Mouse (Mus musculus) lung, embryonic 16.5 days (tissue): ENCODE measurements at regions not wholly inside any gene's neighbourhood (a gene's known extent, or its start where the extent isn't known, plus 50 kb on each side); places are given as distances from the start of the nearest gene placed in this dataset.

ENCODE experiments used
- ATAC-seq: fragments of 200-750 bp; cut with Nextera tagmentation; 2 replicates; pipeline ENCODE4 v1.8.0; 2017; ENCODE audit warnings: low read depth, mild to moderate bottlenecking, moderate library complexity
- H3K27ac ChIP-seq: fragments of 300-500 bp; sonication (generic); 2 replicates; pipeline ENCODE4 v1.5.1; 2014; ENCODE audit warnings: mild to moderate bottlenecking, control low read depth, low read length
- H3K27me3 ChIP-seq: fragments of 300-500 bp; sonication (generic); 2 replicates; pipeline ENCODE4 v1.6.1; 2014; ENCODE audit warnings: low read depth, low read length, mixed read lengths; ENCODE audit not compliant: control insufficient read depth, insufficient read depth
- H3K36me3 ChIP-seq: fragments of 300-500 bp; sonication (generic); 2 replicates; pipeline ENCODE4 v1.6.1; 2014; ENCODE audit warnings: low read length; ENCODE audit not compliant: control insufficient read depth, insufficient read depth
- H3K4me1 ChIP-seq: fragments of 300-500 bp; sonication (generic); replicated peaks from 2 replicates; pipeline ENCODE4 v1.6.1; 2014; ENCODE audit warnings: low read length, mixed read lengths; ENCODE audit not compliant: control insufficient read depth, insufficient read depth
- H3K4me2 ChIP-seq: fragments of 300-500 bp; sonication (generic); 2 replicates; pipeline ENCODE4 v1.6.1; 2014; ENCODE audit warnings: low read depth, low read length, control low read depth
- H3K4me3 ChIP-seq: fragments of 300-500 bp; sonication (generic); 2 replicates; pipeline ENCODE4 v1.5.1; 2014; ENCODE audit warnings: mild to moderate bottlenecking, low read length, control low read depth
- H3K9ac ChIP-seq: fragments of 300-500 bp; sonication (generic); 2 replicates; pipeline ENCODE4 v1.6.1; 2014; ENCODE audit warnings: low read length, control low read depth
- H3K9me3 ChIP-seq: fragments of 300-500 bp; sonication (generic); 2 replicates; pipeline ENCODE4 v1.6.1; 2016; ENCODE audit warnings: low read length; ENCODE audit not compliant: control insufficient read depth
- WGBS: fragments of 180-500 bp; shearing (Covaris S2); extraction: QIAGEN DNeasy Blood & Tissue Kit; methylation state at CpG from one replicate; pipeline ENCODE4 v1.1.7; 2014; 5-methylcytosine and 5-hydroxymethylcytosine counted together

DNA sequence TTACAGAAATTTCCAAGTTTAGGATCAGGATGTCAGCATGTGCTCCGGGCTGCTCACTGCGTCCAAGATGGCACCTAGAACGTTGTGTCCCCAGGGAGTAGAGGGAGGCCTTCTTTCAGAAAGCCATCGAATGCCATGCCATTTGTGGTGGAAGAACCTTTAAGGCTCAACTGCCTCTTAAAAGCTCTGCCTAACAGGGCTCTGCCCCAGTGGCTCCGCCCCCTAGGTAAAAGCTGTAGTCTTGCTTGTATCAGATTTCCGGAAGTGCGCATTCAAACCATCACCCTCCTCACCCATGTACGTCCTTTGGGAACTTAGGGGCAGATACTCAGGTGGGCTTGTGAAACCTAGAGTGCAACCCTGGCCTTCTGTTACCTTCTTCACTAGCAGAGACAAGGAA, 54.0 kb upstream of the Psmd7 start:
- H3K36me3 ChIP-seq, result no peaks in the 10 kb centered on the region
- H3K4me2 ChIP-seq, result no peak overlapping the region
- H3K9ac ChIP-seq, result no peak overlapping the region
- whole genome bisulfite sequencing, result 75% methylated on average over 8 of the region's 8 CpGs
- H3K9me3 ChIP-seq, result no peaks in the 10 kb centered on the region
- no peaks in the 10 kb centered on the region for H3K4me1 ChIP-seq
- no peak for ATAC-seq
- H3K4me3 ChIP-seq, result no peak overlapping the region
- no peak overlapping the region for H3K27ac ChIP-seq
- no peaks in the 10 kb centered on the region for H3K27me3 ChIP-seq

DNA sequence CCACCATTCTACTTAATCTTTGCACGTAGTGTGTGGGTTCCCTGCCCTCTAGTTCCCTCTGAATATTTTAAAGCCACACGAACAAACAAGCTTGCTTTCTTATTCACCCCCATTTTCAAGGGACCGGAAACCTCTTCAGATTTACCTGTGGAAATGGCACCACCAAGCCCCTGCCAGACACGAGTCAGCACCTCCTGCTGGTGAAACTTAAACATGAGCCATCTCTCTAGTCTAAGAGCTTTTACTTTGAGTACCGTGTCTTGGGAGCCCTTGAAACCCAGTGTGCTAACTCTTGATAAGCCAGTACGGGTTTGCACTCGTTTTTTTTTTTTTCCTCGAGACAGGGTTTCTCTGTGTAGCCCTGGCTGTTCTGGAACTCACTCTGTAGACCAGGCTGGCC, 59.7 kb upstream of the Psmd7 start:
- WGBS, result 71% methylated on average over 8 of the region's 8 CpGs
- no peak for ATAC-seq
- no peak overlapping the region for H3K4me3 ChIP-seq

DNA sequence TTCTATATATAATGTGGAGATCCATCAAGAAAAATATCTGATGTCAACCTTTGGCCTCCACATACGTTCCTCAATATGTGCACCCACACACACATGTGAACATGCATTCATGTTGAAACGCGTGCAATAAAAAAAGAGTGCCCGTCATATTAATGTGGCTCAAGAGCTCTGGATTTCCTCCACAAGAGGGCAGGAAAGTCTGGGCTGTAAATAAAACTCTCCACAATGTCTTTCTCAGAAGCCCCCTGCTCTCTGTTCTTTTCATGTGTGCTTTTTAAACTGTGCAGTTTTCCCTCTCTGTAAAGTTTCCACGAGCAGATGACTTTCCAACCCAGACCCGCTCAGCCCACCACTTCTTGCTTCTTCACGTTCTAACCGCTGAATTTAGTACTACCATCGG, 62.0 kb upstream of the Psmd7 start:
- H3K27me3 ChIP-seq, result no peaks in the 10 kb centered on the region
- H3K4me3 ChIP-seq, result no peak overlapping the region
- ATAC-seq, result no peak
- no peak overlapping the region for H3K4me2 ChIP-seq
- H3K36me3 ChIP-seq, result no peaks in the 10 kb centered on the region
- 85% methylated on average over 9 of the region's 9 CpGs for WGBS
- H3K27ac ChIP-seq, result no peak overlapping the region
- no peaks in the 10 kb centered on the region for H3K9me3 ChIP-seq
- H3K9ac ChIP-seq, result no peak overlapping the region
- no peaks in the 10 kb centered on the region for H3K4me1 ChIP-seq

More for the DNA sequence above, 59.7 kb upstream of the Psmd7 start:
- H3K36me3 ChIP-seq, result no peaks in the 10 kb centered on the region
- no peaks in the 10 kb centered on the region for H3K9me3 ChIP-seq
- H3K27ac ChIP-seq, result no peak overlapping the region
- no peak overlapping the region for H3K4me2 ChIP-seq
- no peaks in the 10 kb centered on the region for H3K4me1 ChIP-seq
- no peak overlapping the region for H3K9ac ChIP-seq
- no peaks in the 10 kb centered on the region for H3K27me3 ChIP-seq

GRCm38 (mm10) chr8:107651424-107651823, 63.2 kb upstream of the Psmd7 start:
- Histone ChIP-seq H3K9me3 (no peaks in the 10 kb centered on the region), H3K27me3 (no peaks in the 10 kb centered on the region), H3K4me2 (no peak overlapping the region), H3K4me3 (no peak overlapping the region), H3K4me1 (no peaks in the 10 kb centered on the region), H3K36me3 (no peaks in the 10 kb centered on the region), H3K27ac (no peak overlapping the region), H3K9ac (no peak overlapping the region)
- 87% methylated on average over 11 of the region's 11 CpGs for WGBS
- ATAC-seq, result no peak

DNA sequence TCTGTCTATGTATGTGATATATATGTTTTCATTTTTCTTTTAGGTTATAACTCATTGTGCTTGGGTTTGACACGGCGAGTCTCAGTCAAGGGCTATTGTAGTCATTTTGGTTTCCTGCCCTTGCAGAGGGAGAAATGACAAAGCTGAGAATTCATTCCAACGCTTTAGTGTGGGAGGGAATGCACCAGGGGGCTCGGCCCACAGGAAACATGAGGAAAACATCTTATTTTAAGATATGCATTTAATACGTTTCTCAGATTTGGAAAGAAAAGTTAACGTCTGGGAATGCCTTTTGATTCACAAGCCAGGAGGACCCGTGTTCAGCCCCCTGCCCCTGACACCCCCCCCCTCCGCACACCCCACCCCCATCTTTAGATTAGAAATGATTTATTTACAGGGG, 64.0 kb upstream of the Psmd7 start:
- H3K27me3 ChIP-seq, result no peaks in the 10 kb centered on the region
- no peaks in the 10 kb centered on the region for H3K9me3 ChIP-seq
- H3K36me3 ChIP-seq, result no peaks in the 10 kb centered on the region
- no peak overlapping the region for H3K4me3 ChIP-seq
- ATAC-seq, result no peak
- WGBS, result 50% methylated on average over 8 of the region's 8 CpGs
- no peak overlapping the region for H3K9ac ChIP-seq
- H3K4me1 ChIP-seq, result no peaks in the 10 kb centered on the region
- H3K27ac ChIP-seq, result no peak overlapping the region
- no peak overlapping the region for H3K4me2 ChIP-seq

GRCm38 (mm10) chr8:107653711-107654110, 65.4 kb upstream of the Psmd7 start:
- Histone ChIP-seq H3K9ac (no peak overlapping the region), H3K4me1 (no peaks in the 10 kb centered on the region), H3K36me3 (no peaks in the 10 kb centered on the region), H3K27ac (no peak overlapping the region), H3K4me2 (no peak overlapping the region), H3K9me3 (no peaks in the 10 kb centered on the region), H3K4me3 (no peak overlapping the region), H3K27me3 (no peaks in the 10 kb centered on the region)
- WGBS, result 78% methylated on average over 10 of the region's 10 CpGs
- ATAC-seq, result no peak

- H3K36me3 ChIP-seq, result no peaks in the 10 kb centered on the region
- 74% methylated on average over 5 of the region's 5 CpGs for WGBS
These were observed 68.4 kb upstream of the Psmd7 start for GRCm38 (mm10) chr8:107656622-107657021.

GRCm38 (mm10) chr8:107657741-107658140, 69.5 kb upstream of the Psmd7 start:
- no peaks in the 10 kb centered on the region for H3K27me3 ChIP-seq
- no peak overlapping the region for H3K4me3 ChIP-seq
- no peak overlapping the region for H3K9ac ChIP-seq
- H3K4me2 ChIP-seq, result no peak overlapping the region
- no peak for ATAC-seq
- no peaks in the 10 kb centered on the region for H3K4me1 ChIP-seq
- H3K9me3 ChIP-seq, result no peaks in the 10 kb centered on the region
- no peaks in the 10 kb centered on the region for H3K36me3 ChIP-seq
- no peak overlapping the region for H3K27ac ChIP-seq
- WGBS, result 95% methylated on average over 4 of the region's 4 CpGs

More at GRCm38 (mm10) chr8:107656622-107657021, 68.4 kb upstream of the Psmd7 start:
- H3K4me1 ChIP-seq, result no peaks in the 10 kb centered on the region
- H3K9me3 ChIP-seq, result no peaks in the 10 kb centered on the region
- ATAC-seq, result no peak
- no peak overlapping the region for H3K27ac ChIP-seq
- no peaks in the 10 kb centered on the region for H3K27me3 ChIP-seq
- H3K4me2 ChIP-seq, result no peak overlapping the region
- H3K9ac ChIP-seq, result no peak overlapping the region
- H3K4me3 ChIP-seq, result no peak overlapping the region

DNA sequence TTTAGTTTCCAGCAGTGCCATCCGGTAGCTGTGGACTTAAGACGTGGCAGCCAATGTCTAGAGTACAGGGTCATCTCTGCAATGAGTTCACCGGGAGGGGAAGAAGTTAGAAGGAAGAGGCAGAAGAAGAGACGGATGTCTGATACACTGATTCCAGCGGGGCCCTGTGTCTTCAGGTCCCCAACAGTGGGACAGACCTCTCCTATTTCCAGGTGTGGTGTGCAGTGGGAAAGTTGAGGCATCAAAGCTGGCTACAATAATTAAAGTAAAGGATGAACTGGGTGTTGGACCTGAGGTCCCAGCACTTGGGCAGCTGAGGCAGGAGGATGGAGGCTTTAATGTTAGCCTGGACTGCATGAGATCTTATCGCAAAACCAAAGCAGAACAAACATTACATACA, 70.1 kb upstream of the Psmd7 start:
- no peak overlapping the region for H3K9ac ChIP-seq
- H3K4me2 ChIP-seq, result no peak overlapping the region
- no peak overlapping the region for H3K27ac ChIP-seq
- no peak for ATAC-seq
- no peaks in the 10 kb centered on the region for H3K9me3 ChIP-seq
- no peaks in the 10 kb centered on the region for H3K36me3 ChIP-seq
- H3K4me3 ChIP-seq, result no peak overlapping the region
- 81% methylated on average over 6 of the region's 6 CpGs for WGBS
- no peaks in the 10 kb centered on the region for H3K4me1 ChIP-seq
- no peaks in the 10 kb centered on the region for H3K27me3 ChIP-seq

DNA sequence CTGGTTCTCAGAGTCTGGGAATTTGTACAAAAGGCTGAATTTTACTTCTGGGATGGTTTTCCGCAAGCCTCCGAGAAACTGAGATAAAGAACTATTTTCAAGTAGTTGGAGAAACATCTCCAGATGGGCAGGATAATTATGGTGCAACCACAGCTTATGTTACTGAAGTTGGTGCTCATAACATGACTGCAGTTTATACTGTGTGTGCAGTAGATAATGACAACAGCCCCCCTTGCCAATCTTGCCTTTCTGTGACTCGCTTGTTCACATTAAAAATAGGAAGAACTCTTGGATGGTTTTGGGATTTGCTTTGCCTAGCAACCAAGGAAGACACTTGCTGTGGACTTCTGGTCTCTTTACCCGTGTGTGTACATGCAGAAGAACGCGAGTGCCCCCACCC, 72.4 kb upstream of the Psmd7 start:
- H3K27ac ChIP-seq, result no peak overlapping the region
- no peaks in the 10 kb centered on the region for H3K9me3 ChIP-seq
- no peaks in the 10 kb centered on the region for H3K36me3 ChIP-seq
- no peaks in the 10 kb centered on the region for H3K27me3 ChIP-seq
- no peak for ATAC-seq
- 80% methylated on average over 6 of the region's 6 CpGs for whole genome bisulfite sequencing
- H3K4me2 ChIP-seq, result no peak overlapping the region
- no peaks in the 10 kb centered on the region for H3K4me1 ChIP-seq
- H3K9ac ChIP-seq, result no peak overlapping the region
- H3K4me3 ChIP-seq, result no peak overlapping the region
